Mouse (Mus musculus): ENCODE results near the gene Gm17535. TPM values are rescaled to one million over a fixed set of nuclear protein-coding genes. Genes with fewer than 3 reads are reported as not detected.
"Not testable (repeated sequence)": the region's sequence is repeated elsewhere in the genome, so short reads cannot be mapped to it uniquely, and the experiment has no call there.

The Gm17535 gene
- polyA plus RNA-seq, 3 experiments from 2014 or later = not detected

DNA sequence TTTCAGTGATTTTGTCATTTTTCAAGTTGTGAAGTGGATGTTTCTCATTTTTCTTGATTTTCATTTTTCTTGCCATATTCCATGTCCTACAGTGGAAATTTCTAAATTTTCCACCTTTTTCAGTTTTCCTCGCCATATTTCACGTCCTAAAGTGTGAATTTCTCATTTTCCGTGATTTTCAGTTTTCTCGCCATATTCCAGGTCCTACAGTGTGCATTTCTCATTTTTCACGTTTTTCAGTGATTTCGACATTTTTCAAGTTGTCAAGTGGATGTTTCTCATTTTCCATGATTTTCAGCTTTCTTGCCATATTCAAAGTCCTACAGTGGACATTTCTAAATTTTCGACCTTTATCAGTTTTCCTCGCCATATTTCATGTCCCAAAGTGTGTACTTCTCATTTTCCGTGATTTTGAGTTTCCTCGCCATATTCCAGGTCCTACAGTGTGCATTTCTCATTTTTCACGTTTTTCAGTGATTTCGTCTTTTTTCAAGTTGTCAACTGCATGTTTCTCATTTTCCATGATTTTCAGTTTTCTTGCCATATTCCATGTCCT, 9.4 kb upstream of the Gm17535 start, which contains the start of gene Gm10717:
Gene Gm10717, plus strand, starts transcription at position 506 of the 556 bp plus-strand sequence.
- ATAC-seq = not testable (repeated sequence)

GRCm38 (mm10) chr9:3025653-3026052, 8.7 kb upstream of the Gm17535 start:
- ATAC-seq = not testable (repeated sequence)

DNA sequence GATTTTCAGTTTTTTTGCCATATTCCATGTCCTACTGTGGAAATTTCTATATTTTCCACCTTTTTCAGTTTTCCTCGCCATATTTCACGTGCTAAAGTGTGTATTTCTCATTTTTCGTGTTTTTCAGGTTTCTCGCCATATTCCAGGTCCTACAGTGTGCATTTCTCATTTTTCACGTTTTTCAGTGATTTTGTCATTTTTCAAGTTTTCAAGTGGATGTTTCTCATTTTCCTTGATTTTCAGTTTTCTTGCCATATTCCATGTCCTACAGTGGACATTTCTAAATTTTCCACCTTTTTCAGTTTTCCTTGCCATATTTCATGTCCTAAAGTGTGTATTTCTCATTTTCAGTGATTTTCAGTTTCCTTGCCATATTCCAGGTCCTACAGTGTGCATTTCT, 8.3 kb upstream of the Gm17535 start:
- not testable (repeated sequence) for ATAC-seq

GRCm38 (mm10) chr9:3026741-3027140, 7.7 kb upstream of the Gm17535 start:
- not testable (repeated sequence) for ATAC-seq

DNA sequence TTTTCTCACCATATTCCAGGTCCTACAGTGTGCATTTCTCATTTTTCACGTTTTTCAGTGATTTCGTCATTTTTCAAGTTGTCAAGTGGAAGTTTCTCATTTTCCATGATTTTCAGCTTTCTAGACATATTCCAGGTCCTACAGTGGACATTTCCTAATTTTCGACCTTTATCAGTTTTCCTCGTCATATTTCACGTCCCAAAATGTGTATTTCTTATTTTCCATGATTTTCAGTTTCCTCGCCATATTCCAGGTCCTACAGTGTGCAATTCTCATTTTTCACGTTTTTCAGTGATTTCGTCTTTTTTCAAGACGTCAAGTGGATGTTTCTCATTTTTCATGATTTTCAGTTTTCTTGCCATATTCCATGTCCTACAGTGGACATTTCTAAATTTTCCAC, 7.2 kb upstream of the Gm17535 start:
- not testable (repeated sequence) for ATAC-seq

GRCm38 (mm10) chr9:3029276-3030000, 5.0 kb upstream of the Gm17535 start:
- not testable (repeated sequence) for ATAC-seq

DNA sequence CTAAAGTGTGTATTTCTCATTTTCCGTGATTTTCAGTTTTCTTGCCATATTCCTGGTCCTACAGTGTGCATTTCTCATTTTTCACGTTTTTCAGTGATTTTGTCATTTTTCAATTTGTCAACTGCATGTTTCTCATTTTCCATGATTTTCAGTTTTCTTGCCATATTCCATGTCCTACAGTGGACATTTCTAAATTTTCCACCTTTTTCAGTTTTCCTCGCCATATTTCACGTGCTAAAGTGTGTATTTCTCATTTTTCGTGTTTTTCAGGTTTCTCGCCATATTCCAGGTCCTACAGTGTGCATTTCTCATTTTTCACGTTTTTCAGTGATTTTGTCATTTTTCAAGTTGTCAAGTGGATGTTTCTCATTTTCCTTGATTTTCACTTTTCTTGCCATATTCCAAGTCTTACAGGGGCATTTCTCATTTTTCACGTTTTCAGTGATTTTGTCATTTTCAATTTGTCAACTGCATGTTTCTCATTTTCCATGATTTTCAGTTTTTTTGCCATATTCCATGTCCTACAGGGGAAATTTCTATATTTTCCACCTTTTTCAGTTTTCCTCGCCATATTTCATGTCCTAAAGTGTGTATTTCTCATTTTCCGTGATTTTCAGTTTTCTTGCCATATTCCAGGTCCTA, 3.6 kb upstream of the Gm17535 start:
- not testable (repeated sequence) for ATAC-seq

DNA sequence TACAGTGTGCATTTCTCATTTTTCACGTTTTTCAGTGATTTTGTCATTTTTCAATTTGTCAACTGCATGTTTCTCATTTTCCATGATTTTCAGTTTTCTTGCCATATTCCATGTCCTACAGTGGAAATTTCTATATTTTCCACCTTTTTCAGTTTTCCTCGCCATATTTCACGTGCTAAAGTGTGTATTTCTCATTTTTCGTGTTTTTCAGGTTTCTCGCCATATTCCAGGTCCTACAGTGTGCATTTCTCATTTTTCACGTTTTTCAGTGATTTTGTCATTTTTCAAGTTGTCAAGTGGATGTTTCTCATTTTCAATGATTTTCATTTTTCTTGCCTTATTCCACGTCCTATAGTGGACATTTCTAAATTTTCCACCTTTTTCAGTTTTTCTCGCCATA, 2.2 kb downstream of the Gm17535 start, which contains the start of gene Gm10715:
Gene Gm10715, plus strand, starts transcription at position 301 of the 400 bp plus-strand sequence.
- not testable (repeated sequence) for ATAC-seq

DNA sequence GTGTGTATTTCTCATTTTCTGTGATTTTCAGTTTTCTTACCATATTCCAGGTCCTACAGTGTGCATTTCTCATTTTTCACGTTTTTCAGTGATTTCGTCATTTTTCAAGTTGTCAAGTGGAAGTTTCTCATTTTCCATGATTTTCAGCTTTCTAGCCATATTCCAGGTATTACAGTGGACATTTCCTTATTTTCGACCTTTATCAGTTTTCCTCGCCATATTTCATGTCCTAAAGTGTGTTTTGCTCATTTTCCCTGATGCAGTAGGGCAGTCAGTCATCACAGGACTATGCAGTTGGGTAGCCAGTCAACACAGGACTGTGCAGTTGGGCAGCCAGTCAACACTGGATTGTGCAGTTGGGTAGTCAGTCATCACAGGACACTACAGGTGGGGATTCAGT, 3.8 kb downstream of the Gm17535 start:
- not testable (repeated sequence) for ATAC-seq

Other genes starting within 250 kb of the Gm17535 start
- gene Gm10722, start 33.7 kb upstream of the Gm17535 start, polyA plus RNA-seq (2017; shearing (Covaris generic)) = under 1 TPM in 1 of 3 experiments, not detected in 2; 0.74 TPM
- 1 to 10 TPM in 1 of 3 experiments, under 1 TPM in 1, not detected in 1; 0.84 to 2.4 TPM for gene Gm11168, start 31.3 kb upstream of the Gm17535 start, polyA plus RNA-seq (2017; shearing (Covaris generic))
- under 1 TPM in 1 of 3 experiments, not detected in 2; 0.99 TPM for gene Gm10721, start 21.5 kb upstream of the Gm17535 start, polyA plus RNA-seq (2017; shearing (Covaris generic))
- gene Gm10720, start 18.9 kb upstream of the Gm17535 start, polyA plus RNA-seq (2017; shearing (Covaris generic)) = not detected
- 1 to 10 TPM in 1 of 3 experiments, under 1 TPM in 1, not detected in 1; 0.89 to 3.2 TPM for gene Gm10719, start 17.2 kb upstream of the Gm17535 start, polyA plus RNA-seq (2017; shearing (Covaris generic))
- gene Gm10718, start 11.1 kb upstream of the Gm17535 start, polyA plus RNA-seq (2017; shearing (Covaris generic)) = 1 to 10 TPM in 2 of 3 experiments, not detected in 1; 1.3 TPM
- 1 to 10 TPM; 3.1 to 8.1 (median 4.5) TPM for gene Gm10717, start 9.2 kb upstream of the Gm17535 start, polyA plus RNA-seq (2017; shearing (Covaris generic))
- not detected for gene Gm10715, start 2.3 kb downstream of the Gm17535 start, polyA plus RNA-seq (2017; shearing (Covaris generic))